Mouse (Mus musculus): ENCODE measurements around the gene Rhebl1. TPM values are rescaled to one million over a fixed set of nuclear protein-coding genes. Genes with fewer than 3 reads are reported as not detected.

Rhebl1 gene
- total and polyA plus RNA-seq, 3 experiments = 11.1 to 25.1 (median 17.6) TPM

DNA sequence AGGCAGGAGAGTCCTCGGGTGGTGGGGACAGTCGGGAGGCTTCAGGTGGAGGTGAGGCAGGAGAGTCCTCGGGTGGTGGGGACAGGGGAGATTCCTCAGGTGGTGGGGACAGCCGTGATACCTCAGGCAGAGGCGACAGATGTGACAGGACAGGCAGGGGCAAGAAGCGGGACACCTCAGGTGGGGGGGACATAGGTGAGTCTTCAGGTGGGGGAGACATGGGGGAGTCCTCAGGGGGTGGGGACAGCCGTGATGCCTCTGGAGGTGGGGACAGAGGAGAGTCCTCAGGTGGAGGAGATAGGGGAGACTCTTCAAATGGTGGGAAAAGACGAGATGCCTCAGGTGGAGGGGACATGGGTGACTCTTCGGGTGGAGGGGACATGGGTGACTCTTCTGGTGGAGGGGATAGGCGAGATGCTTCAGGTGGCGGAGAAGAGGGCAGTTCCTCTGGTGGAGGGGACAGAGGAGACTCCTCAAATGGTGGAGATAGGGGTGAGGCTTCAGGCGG, 30.8 kb downstream of the Rhebl1 start:
- H3K27ac ChIP-seq (ENCODE audit: insufficient read depth, low read depth) = no peak overlapping the region

GRCm38 (mm10) chr15:98861701-98862410, 32.5 kb downstream of the Rhebl1 start:
- in situ Hi-C loops (cut with MboI; ENCODE audit: low pct_ligation_motif_present, low pct_unique_long_range_greater_than_20kb, low sequenced_read_pairs) (no loop called here), dilution Hi-C loops (cut with MboI; ENCODE audit: extremely low pct_ligation_motif_present, extremely low pct_unique_long_range_greater_than_20kb, low sequenced_read_pairs) (no loop called here)
- Histone ChIP-seq H3K9me3 (replicated peaks; ENCODE audit: low read length) (no peaks in the 10 kb centered on the region), H3K4me2 (ENCODE audit: insufficient read depth, low read depth, poor library complexity, severe bottlenecking) (no peak overlapping the region), H3K4me3 (replicated peaks in 1 of 3; ENCODE audit: low read depth in 2 of 3, low read length in 2 of 3, poor library complexity in 1 of 3) (no peak overlapping the region), H3K27ac (ENCODE audit: insufficient read depth, low read depth) (no peak overlapping the region), H3K36me3 (replicated peaks in 1 of 2; ENCODE audit: control insufficient read depth in 1 of 2, insufficient read depth in 1 of 2, low read length in 1 of 2) (peaks cover 97 to 99% of the 10 kb centered on the region in 2 experiments), H3K4me1 (ENCODE audit: control insufficient read depth in 1 of 2, insufficient read depth in 2 of 2) (peaks cover 0 to 4% of the 10 kb centered on the region in 2 experiments; a peak in 2 of 4 replicates), H3K79me2 (replicated peaks; ENCODE audit: control insufficient read depth, extremely low read depth, insufficient read depth, poor library complexity, severe bottlenecking) (peaks cover 14% of the 10 kb centered on the region), H3K27me3 (replicated peaks) (no peaks in the 10 kb centered on the region), H3K9ac (ENCODE audit: insufficient read depth, low read depth) (no peak overlapping the region)
- no peak for TF ChIP-seq PAX5 (IDR thresholded peaks at IDR 0.05; ENCODE audit: low read length)
- TF ChIP-seq USF2 (conservative IDR thresholded peaks at IDR 0.05; ENCODE audit: low read depth, low read length) = no peak
- TF ChIP-seq POLR2AphosphoS2 (IDR thresholded peaks at IDR 0.05; ENCODE audit: low read depth, low read length) = no peak
- DNase-seq (ENCODE audit: extremely low read depth) = no peak

More for the DNA sequence above, 30.8 kb downstream of the Rhebl1 start:
- TF ChIP-seq MAZ (IDR thresholded peaks at IDR 0.05; ENCODE audit: low read depth, low read length) = no peak
- TF ChIP-seq E2F4 (IDR thresholded peaks at IDR 0.05; ENCODE audit: insufficient replicate concordance, low read depth, low read length) = no peak
- no peak for TF ChIP-seq SIN3A (IDR thresholded peaks at IDR 0.05; ENCODE audit: low read length)
- TF ChIP-seq NRF1 (IDR thresholded peaks at IDR 0.05; ENCODE audit: low read depth, low read length) = no peak
- TF ChIP-seq PAX5 (IDR thresholded peaks at IDR 0.05; ENCODE audit: low read length) = no peak
- TF ChIP-seq CHD1 (IDR thresholded peaks at IDR 0.05; ENCODE audit: low read depth, low read length) = no peak
- TF ChIP-seq KAT2A (IDR thresholded peaks at IDR 0.05; ENCODE audit: insufficient replicate concordance, low read length) = no peak
- no peak for TF ChIP-seq POLR2A (IDR thresholded peaks at IDR 0.05; ENCODE audit: low read depth, low read length)
- H3K4me1 ChIP-seq (ENCODE audit: control insufficient read depth in 1 of 2, insufficient read depth in 2 of 2) = peaks cover 6 to 19% of the 10 kb centered on the region in 2 experiments; a peak in 2 of 4 replicates
- no peak for DNase-seq (ENCODE audit: extremely low read depth)
- no peaks in the 10 kb centered on the region for H3K9me3 ChIP-seq (replicated peaks; ENCODE audit: low read length)
- peaks cover 31% of the 10 kb centered on the region for H3K79me2 ChIP-seq (replicated peaks; ENCODE audit: control insufficient read depth, extremely low read depth, insufficient read depth, poor library complexity, severe bottlenecking)
- no peaks in the 10 kb centered on the region for H3K27me3 ChIP-seq (replicated peaks)
- no peak overlapping the region for H3K4me3 ChIP-seq (replicated peaks in 1 of 3; ENCODE audit: low read depth in 2 of 3, low read length in 2 of 3, poor library complexity in 1 of 3)
- in situ Hi-C loops (cut with MboI; ENCODE audit: low pct_ligation_motif_present, low pct_unique_long_range_greater_than_20kb, low sequenced_read_pairs) = no loop called here
- no peak overlapping the region for H3K4me2 ChIP-seq (ENCODE audit: insufficient read depth, low read depth, poor library complexity, severe bottlenecking)
- dilution Hi-C loops (cut with MboI; ENCODE audit: extremely low pct_ligation_motif_present, extremely low pct_unique_long_range_greater_than_20kb, low sequenced_read_pairs) = no loop called here
- no peak overlapping the region for H3K9ac ChIP-seq (ENCODE audit: insufficient read depth, low read depth)
- H3K36me3 ChIP-seq (replicated peaks in 1 of 2; ENCODE audit: control insufficient read depth in 1 of 2, insufficient read depth in 1 of 2, low read length in 1 of 2) = peaks cover 81 to 87% of the 10 kb centered on the region in 2 experiments

DNA sequence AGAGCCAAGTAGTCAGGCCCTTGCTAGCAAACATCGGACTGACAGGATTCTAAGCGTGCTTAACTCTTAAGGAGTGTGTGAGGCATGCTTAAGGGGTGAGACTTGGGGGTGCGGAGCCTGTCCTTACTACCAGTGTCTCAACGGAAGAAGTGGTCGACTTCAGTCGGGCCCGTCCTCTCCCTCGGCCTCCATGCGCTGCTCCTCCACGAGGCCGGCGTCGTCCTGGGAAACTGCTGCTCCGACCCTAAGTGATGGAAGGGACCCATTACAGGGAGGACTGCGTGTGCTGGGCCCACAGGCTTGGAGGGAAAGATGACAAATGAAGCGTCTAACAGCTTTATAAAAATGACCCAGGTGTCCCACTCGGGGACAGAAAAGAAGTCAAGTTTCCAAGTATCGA, 33.4 kb downstream of the Rhebl1 start:
- H3K4me3 ChIP-seq (replicated peaks in 1 of 3; ENCODE audit: low read depth in 2 of 3, low read length in 2 of 3, poor library complexity in 1 of 3) = no peak overlapping the region
- H3K27ac ChIP-seq (ENCODE audit: insufficient read depth, low read depth) = no peak overlapping the region
- in situ Hi-C loops (cut with MboI; ENCODE audit: low pct_ligation_motif_present, low pct_unique_long_range_greater_than_20kb, low sequenced_read_pairs) = no loop called here
- H3K4me1 ChIP-seq (ENCODE audit: control insufficient read depth in 1 of 2, insufficient read depth in 2 of 2) = no peaks in the 10 kb centered on the region
- DNase-seq (ENCODE audit: extremely low read depth) = no peak
- dilution Hi-C loops (cut with MboI; ENCODE audit: extremely low pct_ligation_motif_present, extremely low pct_unique_long_range_greater_than_20kb, low sequenced_read_pairs) = no loop called here
- TF ChIP-seq MEF2A (IDR thresholded peaks at IDR 0.05; ENCODE audit: borderline replicate concordance, low read depth, low read length) (no peak), HCFC1 (IDR thresholded peaks at IDR 0.05; ENCODE audit: low read depth, low read length) (no peak), TCF12 (IDR thresholded peaks at IDR 0.05; ENCODE audit: low read depth, low read length) (no peak), ZNF384 (IDR thresholded peaks at IDR 0.05; ENCODE audit: low read depth, low read length) (no peak), ELF1 (IDR thresholded peaks at IDR 0.05; ENCODE audit: low read depth, low read length) (no peak), POLR2A (IDR thresholded peaks at IDR 0.05; ENCODE audit: low read depth, low read length) (no peak)
- no peaks in the 10 kb centered on the region for H3K27me3 ChIP-seq (replicated peaks)
- no peaks in the 10 kb centered on the region for H3K9me3 ChIP-seq (replicated peaks; ENCODE audit: low read length)
- H3K79me2 ChIP-seq (replicated peaks; ENCODE audit: control insufficient read depth, extremely low read depth, insufficient read depth, poor library complexity, severe bottlenecking) = peaks cover 5% of the 10 kb centered on the region
- no peak overlapping the region for H3K4me2 ChIP-seq (ENCODE audit: insufficient read depth, low read depth, poor library complexity, severe bottlenecking)
- peaks cover 98 to 99% of the 10 kb centered on the region in 2 experiments for H3K36me3 ChIP-seq (replicated peaks in 1 of 2; ENCODE audit: control insufficient read depth in 1 of 2, insufficient read depth in 1 of 2, low read length in 1 of 2)
- H3K9ac ChIP-seq (ENCODE audit: insufficient read depth, low read depth) = no peak overlapping the region
